Mouse (Mus musculus): ENCODE measurements around the gene U2af2. TPM values are rescaled to one million over a fixed set of nuclear protein-coding genes. Genes with fewer than 3 reads are reported as not detected.
A peak's percentile ranks its signal among the peaks of the same experiment; 100 is the strongest.

U2af2 gene
- total RNA-seq, 1 experiment = 262 TPM

- H3K4me1 ChIP-seq (ENCODE audit: control insufficient read depth in 2 of 2, insufficient read depth in 2 of 2, low read length in 2 of 2, poor library complexity in 1 of 2) = peaks cover 2 to 3% of the 10 kb centered on the region in 2 experiments; a peak in 1 of 4 replicates
- peak overlapping the region; percentile 91 for H3K9ac ChIP-seq (ENCODE audit: insufficient read depth, low read depth, low read length, poor library complexity, severe bottlenecking)
- H3K4me3 ChIP-seq (ENCODE audit: insufficient read depth in 1 of 2, low read depth in 1 of 2, low read length in 2 of 2, poor library complexity in 1 of 2, severe bottlenecking in 1 of 2) = peak overlapping the region; percentile 81 to 97
- H3K9me3 ChIP-seq (ENCODE audit: control insufficient read depth, insufficient read depth, low read depth, low read length) = no peaks in the 10 kb centered on the region
- in situ Hi-C loops (cut with MboI; ENCODE audit: low sequenced_read_pairs in 2 of 2, unreplicated experiment in 2 of 2) = no loop called here
- no peak for TF ChIP-seq ZNF384 (IDR thresholded peaks at IDR 0.05; ENCODE audit: low read depth, low read length)
- TF ChIP-seq HCFC1 (IDR thresholded peaks at IDR 0.05; ENCODE audit: borderline replicate concordance, insufficient read depth, low read length) = no peak
- no peak for TF ChIP-seq CHD2 (IDR thresholded peaks at IDR 0.05; ENCODE audit: low read depth, low read length)
- TF ChIP-seq MAFK (IDR thresholded peaks at IDR 0.05; ENCODE audit: insufficient read depth, low read depth, low read length) = no peak
- no peak for TF ChIP-seq ZC3H11A (IDR thresholded peaks at IDR 0.05; ENCODE audit: borderline replicate concordance, low read depth, low read length)
- H3K36me3 ChIP-seq (ENCODE audit: control insufficient read depth, insufficient read depth, low read length, poor library complexity, severe bottlenecking) = peaks cover 42% of the 10 kb centered on the region
- no peak for DNase-seq (ENCODE audit: low read depth, low spot score)
- no peak overlapping the region; the same call in 1 of the 2 replicates for H3K27ac ChIP-seq (ENCODE audit: insufficient read depth, low read depth, low read length, poor library complexity, severe bottlenecking)
Observed at GRCm38 (mm10) chr7:5080815-5081214, 18.9 kb downstream of the U2af2 start.

DNA sequence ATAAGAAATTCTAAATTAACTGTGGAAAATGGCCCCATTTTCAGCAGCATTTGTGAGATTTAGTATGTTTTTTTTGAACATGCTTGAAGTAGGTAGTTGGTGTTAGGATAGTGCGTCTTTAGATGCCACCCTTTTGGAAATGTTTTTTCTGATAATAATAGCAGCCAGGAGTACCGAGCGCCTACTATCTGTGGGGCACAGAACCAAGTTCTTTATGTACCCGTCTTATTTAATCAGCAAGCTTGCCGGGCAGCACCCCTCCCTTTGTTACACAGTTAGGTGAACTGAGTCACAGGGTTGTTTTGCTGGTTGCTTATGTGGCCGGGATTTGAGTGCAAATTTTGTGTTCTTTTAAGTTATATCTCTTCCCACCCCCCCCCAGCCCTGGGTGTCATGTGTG, 19.3 kb downstream of the U2af2 start:
- Histone ChIP-seq H3K4me1 (ENCODE audit: control insufficient read depth in 2 of 2, insufficient read depth in 2 of 2, low read length in 2 of 2, poor library complexity in 1 of 2) (peaks cover 2% of the 10 kb centered on the region in 2 experiments; a peak in 1 of 4 replicates), H3K27ac (ENCODE audit: insufficient read depth, low read depth, low read length, poor library complexity, severe bottlenecking) (no peak overlapping the region; the same call in 1 of the 2 replicates), H3K36me3 (ENCODE audit: control insufficient read depth, insufficient read depth, low read length, poor library complexity, severe bottlenecking) (peaks cover 42% of the 10 kb centered on the region), H3K9me3 (ENCODE audit: control insufficient read depth, insufficient read depth, low read depth, low read length) (no peaks in the 10 kb centered on the region), H3K4me3 (ENCODE audit: insufficient read depth in 1 of 2, low read depth in 1 of 2, low read length in 2 of 2, poor library complexity in 1 of 2, severe bottlenecking in 1 of 2) (peak overlapping the region in 1 of 2 experiments; percentile 81; a peak in 3 of 4 replicates), H3K9ac (ENCODE audit: insufficient read depth, low read depth, low read length, poor library complexity, severe bottlenecking) (no peak overlapping the region; the same call in 1 of the 2 replicates)
- no peak for DNase-seq (ENCODE audit: low read depth, low spot score)
- TF ChIP-seq MAFK (IDR thresholded peaks at IDR 0.05; ENCODE audit: insufficient read depth, low read depth, low read length) (no peak), CHD2 (IDR thresholded peaks at IDR 0.05; ENCODE audit: low read depth, low read length) (no peak), HCFC1 (IDR thresholded peaks at IDR 0.05; ENCODE audit: borderline replicate concordance, insufficient read depth, low read length) (no peak), ZC3H11A (IDR thresholded peaks at IDR 0.05; ENCODE audit: borderline replicate concordance, low read depth, low read length) (no peak), ZNF384 (IDR thresholded peaks at IDR 0.05; ENCODE audit: low read depth, low read length) (no peak)
- in situ Hi-C loops (cut with MboI; ENCODE audit: low sequenced_read_pairs in 2 of 2, unreplicated experiment in 2 of 2) = no loop called here

DNA sequence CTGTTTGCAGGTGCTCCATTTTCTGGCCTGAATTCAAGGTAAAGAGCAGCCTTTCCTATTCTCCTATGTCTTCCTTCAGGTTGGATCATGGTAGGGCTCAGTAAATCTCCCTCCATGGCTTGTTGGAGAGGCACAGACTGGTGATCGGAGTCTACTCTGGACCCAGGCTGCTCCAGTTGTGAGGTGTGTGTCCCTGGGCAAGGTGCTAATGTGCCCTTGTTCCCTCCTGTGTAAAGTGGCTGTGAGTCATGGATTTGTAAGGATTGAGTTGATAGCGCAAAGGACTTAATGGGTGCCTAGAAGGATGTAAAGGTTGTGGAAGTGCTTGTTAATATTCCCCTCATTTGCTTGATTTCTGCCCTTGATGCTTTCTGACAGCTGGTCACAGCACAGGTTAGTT, 20.0 kb downstream of the U2af2 start:
- no peak for DNase-seq (ENCODE audit: low read depth, low spot score)
- in situ Hi-C loops (cut with MboI; ENCODE audit: low sequenced_read_pairs in 2 of 2, unreplicated experiment in 2 of 2) = no loop called here
- H3K27ac ChIP-seq (ENCODE audit: insufficient read depth, low read depth, low read length, poor library complexity, severe bottlenecking) = no peak overlapping the region
- no peaks in the 10 kb centered on the region for H3K9me3 ChIP-seq (ENCODE audit: control insufficient read depth, insufficient read depth, low read depth, low read length)
- no peak for TF ChIP-seq ZC3H11A (IDR thresholded peaks at IDR 0.05; ENCODE audit: borderline replicate concordance, low read depth, low read length)
- TF ChIP-seq HCFC1 (IDR thresholded peaks at IDR 0.05; ENCODE audit: borderline replicate concordance, insufficient read depth, low read length) = no peak
- no peak for TF ChIP-seq ZNF384 (IDR thresholded peaks at IDR 0.05; ENCODE audit: low read depth, low read length)
- TF ChIP-seq MAFK (IDR thresholded peaks at IDR 0.05; ENCODE audit: insufficient read depth, low read depth, low read length) = no peak
- TF ChIP-seq CHD2 (IDR thresholded peaks at IDR 0.05; ENCODE audit: low read depth, low read length) = no peak
- H3K4me3 ChIP-seq (ENCODE audit: insufficient read depth in 1 of 2, low read depth in 1 of 2, low read length in 2 of 2, poor library complexity in 1 of 2, severe bottlenecking in 1 of 2) = no peak overlapping the region
- peaks cover 2% of the 10 kb centered on the region in 2 experiments; a peak in 1 of 4 replicates for H3K4me1 ChIP-seq (ENCODE audit: control insufficient read depth in 2 of 2, insufficient read depth in 2 of 2, low read length in 2 of 2, poor library complexity in 1 of 2)
- peaks cover 42% of the 10 kb centered on the region for H3K36me3 ChIP-seq (ENCODE audit: control insufficient read depth, insufficient read depth, low read length, poor library complexity, severe bottlenecking)
- H3K9ac ChIP-seq (ENCODE audit: insufficient read depth, low read depth, low read length, poor library complexity, severe bottlenecking) = no peak overlapping the region

GRCm38 (mm10) chr7:5083325-5084105, 21.6 kb downstream of the U2af2 start:
- Histone ChIP-seq H3K9me3 (ENCODE audit: control insufficient read depth, insufficient read depth, low read depth, low read length) (no peaks in the 10 kb centered on the region), H3K27ac (ENCODE audit: insufficient read depth, low read depth, low read length, poor library complexity, severe bottlenecking) (no peak overlapping the region), H3K36me3 (ENCODE audit: control insufficient read depth, insufficient read depth, low read length, poor library complexity, severe bottlenecking) (peaks cover 40% of the 10 kb centered on the region), H3K4me3 (ENCODE audit: insufficient read depth in 1 of 2, low read depth in 1 of 2, low read length in 2 of 2, poor library complexity in 1 of 2, severe bottlenecking in 1 of 2) (no peak overlapping the region), H3K4me1 (ENCODE audit: control insufficient read depth in 2 of 2, insufficient read depth in 2 of 2, low read length in 2 of 2, poor library complexity in 1 of 2) (peaks cover 2% of the 10 kb centered on the region in 2 experiments; a peak in 1 of 4 replicates), H3K9ac (ENCODE audit: insufficient read depth, low read depth, low read length, poor library complexity, severe bottlenecking) (no peak overlapping the region)
- DNase-seq (ENCODE audit: low read depth, low spot score) = no peak
- no peak for TF ChIP-seq ZC3H11A (IDR thresholded peaks at IDR 0.05; ENCODE audit: borderline replicate concordance, low read depth, low read length)
- no peak for TF ChIP-seq HCFC1 (IDR thresholded peaks at IDR 0.05; ENCODE audit: borderline replicate concordance, insufficient read depth, low read length)
- TF ChIP-seq CHD2 (IDR thresholded peaks at IDR 0.05; ENCODE audit: low read depth, low read length) = no peak
- no peak for TF ChIP-seq ZNF384 (IDR thresholded peaks at IDR 0.05; ENCODE audit: low read depth, low read length)
- TF ChIP-seq MAFK (IDR thresholded peaks at IDR 0.05; ENCODE audit: insufficient read depth, low read depth, low read length) = no peak
- in situ Hi-C loops (cut with MboI; ENCODE audit: low sequenced_read_pairs in 2 of 2, unreplicated experiment in 2 of 2) = no loop called here

All from ES-E14 (cell line).